Mouse (Mus musculus) kidney, postnatal 10 days (tissue): Measurements from ENCODE around the gene Dpp8.
A peak's percentile ranks its signal among the peaks of the same experiment; 100 is the strongest.
"Not testable (repeated sequence)": the region's sequence is repeated elsewhere in the genome, so short reads cannot be mapped to it uniquely, and the experiment has no call there.

Experiments
- DNase-seq: peaks from one replicate; pipeline ENCODE4 v3.0.0; 2021; ENCODE audit warnings: mixed read lengths

Gene Dpp8

DNA sequence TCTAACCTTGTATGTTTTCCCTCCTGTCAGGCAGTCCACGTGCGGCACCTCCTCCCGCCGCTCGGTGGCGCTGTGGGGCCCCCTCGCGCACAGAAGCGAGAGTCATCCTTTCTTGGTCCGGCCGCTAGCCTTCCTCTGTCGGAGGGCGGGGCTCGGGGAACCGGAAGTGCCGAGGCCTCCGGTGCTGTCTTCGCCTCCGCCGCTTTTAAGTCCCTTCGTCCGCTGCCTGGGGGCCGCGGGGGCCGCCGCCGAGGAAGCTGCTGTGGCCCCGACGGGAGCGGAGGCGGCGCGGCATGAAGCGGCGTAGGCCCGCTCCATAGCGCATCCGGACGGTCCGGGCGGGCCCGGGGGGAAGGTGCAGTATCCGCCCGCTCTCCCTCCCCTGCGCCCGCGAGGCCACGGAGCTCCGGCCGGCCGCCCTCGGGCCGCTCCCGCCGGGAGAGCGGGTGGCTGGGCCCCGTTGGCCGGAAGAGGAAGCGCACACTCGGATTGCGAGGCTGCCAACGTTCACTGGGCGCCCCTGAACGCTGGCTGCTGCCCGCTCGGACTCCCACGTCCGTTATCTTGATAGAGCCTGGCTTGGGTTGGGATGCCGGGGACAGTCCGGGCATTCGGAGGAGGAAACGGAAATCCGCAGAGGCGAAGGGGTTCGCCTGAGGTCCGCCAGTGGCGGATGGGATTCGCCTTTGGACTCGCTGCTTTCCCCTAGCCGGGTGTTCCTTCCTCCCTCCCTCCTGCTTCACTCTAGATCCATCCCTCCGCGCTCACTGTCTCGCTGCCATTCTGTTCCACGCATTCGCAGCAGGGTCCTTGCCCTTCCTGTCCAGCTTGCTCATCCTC lies at the start of gene Dpp8:
Dpp8 (plus strand) TSS at position 146 of the 840 bp plus-strand sequence.
- peak; percentile 97 for DNase-seq

GRCm38 (mm10) chr9:64985037-64985794 lies 47.0 kb upstream of the Dpp8 start:
- no peak for DNase-seq

DNA sequence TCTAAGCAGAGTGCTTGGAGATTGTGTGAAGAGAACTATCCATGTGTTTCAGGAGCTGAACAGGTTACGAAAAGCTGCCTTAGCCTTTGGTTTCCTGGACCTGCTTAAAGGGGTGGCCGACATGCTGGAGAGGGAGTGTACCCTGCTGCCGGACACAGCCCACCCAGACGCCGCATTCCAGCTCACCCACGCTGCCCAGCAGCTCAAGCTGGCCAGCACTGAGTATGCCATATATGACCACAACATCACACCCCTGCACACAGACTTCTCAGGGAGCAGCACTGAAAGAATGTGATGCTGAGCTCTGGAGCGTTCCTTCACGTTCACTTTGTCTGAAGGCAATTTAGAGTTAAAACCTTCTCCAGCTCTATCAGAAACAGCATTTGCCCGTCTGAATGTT lies 46.4 kb upstream of the Dpp8 start:
- DNase-seq, result no peak

- DNase-seq, result no peak
Observed at GRCm38 (mm10) chr9:64987651-64988050, 44.6 kb upstream of the Dpp8 start.

DNA sequence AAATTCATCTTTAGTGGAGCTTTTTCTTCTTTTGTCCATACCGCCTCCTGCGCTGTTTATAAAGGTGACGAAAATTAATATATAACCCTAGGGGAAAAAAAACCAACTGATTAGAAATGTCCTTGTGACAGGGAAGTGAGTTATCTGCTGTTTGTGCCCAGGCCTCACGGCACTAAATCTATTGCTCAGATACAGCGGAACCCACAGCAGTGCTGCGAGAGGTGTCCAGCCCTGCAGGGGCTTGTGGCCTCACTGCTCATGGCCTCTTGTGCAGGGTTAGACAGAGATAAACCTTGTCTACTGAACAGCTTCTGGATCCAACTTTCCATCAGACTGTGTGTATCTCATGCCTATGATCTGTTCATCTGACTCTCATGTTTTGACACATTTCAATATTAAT lies 43.8 kb upstream of the Dpp8 start:
- no peak for DNase-seq

GRCm38 (mm10) chr9:64990291-64990690 lies 41.9 kb upstream of the Dpp8 start:
- DNase-seq, result no peak

DNA sequence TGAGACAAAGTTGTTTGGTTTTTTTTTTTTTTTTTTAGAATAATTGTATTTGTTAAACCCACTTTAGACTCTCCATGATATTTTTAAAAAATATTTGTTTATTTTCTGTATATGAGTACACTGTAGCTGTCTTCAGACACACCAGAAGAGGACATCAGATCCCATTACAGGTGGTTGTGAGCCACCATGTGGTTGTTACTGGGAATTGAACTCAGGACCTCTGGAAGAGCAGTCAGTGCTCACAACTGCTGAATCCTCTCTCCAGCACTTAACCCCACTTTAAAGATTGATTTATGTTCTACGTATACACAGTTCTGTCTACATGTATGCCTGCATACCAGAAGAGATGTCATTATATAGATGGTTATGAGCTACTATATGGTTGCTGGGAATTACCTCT lies 36.8 kb upstream of the Dpp8 start:
- DNase-seq, result not testable (repeated sequence)

DNA sequence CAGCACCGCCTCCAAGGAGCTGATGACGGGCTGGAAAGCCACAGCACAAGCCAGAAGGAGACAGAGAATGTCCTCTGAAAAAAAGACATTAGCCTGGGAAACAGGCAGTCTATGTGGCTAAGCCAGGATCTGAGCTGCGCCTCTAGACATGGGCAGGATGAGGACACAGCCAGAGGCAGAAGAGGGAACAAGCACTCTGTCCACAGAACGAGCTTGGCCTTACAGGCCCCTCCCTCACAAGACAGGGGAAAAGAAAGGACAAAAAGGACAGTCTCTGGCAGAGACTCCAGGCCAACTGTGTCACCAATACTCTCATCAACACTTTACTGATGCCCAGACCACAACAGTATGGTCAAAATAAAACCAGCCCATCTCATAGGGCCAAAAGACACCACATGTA lies 30.7 kb upstream of the Dpp8 start:
- no peak for DNase-seq

GRCm38 (mm10) chr9:65005737-65006136 lies 26.5 kb upstream of the Dpp8 start:
- DNase-seq, result no peak

GRCm38 (mm10) chr9:65010632-65011031 lies 21.6 kb upstream of the Dpp8 start:
- no peak for DNase-seq

- DNase-seq, result peak; percentile 55
Observed at GRCm38 (mm10) chr9:65011304-65011703, 20.9 kb upstream of the Dpp8 start.

GRCm38 (mm10) chr9:65015461-65016222 lies 16.6 kb upstream of the Dpp8 start:
- no peak for DNase-seq

DNA sequence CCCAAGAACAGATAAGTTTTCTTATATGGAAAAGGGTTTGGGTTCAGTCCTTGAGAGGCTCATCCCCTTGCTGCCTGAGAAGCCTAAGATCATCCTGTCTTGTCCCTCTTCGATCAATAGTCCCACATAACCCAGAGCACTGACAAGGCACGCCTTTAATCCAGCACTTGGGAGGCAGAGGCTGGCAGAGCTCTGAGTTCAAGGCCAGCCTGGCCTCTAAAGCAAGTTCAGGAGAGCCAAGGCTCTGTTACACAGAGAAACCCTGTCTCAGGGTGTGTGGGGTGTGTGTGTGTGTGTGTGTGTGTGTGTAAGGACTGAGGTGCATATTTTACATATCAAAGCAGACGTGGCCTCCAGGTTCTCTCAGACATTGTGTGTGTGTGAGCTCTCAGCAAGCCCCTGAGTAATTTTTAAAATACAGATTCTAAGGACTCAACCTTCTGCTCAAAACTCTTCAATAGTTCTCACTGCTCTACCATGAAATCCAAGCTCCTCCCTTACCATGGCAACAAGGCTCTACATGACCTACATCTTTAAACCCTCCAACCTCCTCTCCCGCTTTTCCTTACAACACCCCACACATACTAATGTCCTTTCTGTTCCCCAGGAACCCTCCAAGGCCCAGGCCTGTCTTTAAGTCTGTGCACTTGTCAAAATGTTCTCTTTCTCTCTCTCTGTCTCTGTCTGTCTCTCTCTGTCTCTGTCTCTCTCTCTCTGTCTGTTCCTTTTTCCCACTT lies 15.8 kb upstream of the Dpp8 start:
- DNase-seq, result no peak

DNA sequence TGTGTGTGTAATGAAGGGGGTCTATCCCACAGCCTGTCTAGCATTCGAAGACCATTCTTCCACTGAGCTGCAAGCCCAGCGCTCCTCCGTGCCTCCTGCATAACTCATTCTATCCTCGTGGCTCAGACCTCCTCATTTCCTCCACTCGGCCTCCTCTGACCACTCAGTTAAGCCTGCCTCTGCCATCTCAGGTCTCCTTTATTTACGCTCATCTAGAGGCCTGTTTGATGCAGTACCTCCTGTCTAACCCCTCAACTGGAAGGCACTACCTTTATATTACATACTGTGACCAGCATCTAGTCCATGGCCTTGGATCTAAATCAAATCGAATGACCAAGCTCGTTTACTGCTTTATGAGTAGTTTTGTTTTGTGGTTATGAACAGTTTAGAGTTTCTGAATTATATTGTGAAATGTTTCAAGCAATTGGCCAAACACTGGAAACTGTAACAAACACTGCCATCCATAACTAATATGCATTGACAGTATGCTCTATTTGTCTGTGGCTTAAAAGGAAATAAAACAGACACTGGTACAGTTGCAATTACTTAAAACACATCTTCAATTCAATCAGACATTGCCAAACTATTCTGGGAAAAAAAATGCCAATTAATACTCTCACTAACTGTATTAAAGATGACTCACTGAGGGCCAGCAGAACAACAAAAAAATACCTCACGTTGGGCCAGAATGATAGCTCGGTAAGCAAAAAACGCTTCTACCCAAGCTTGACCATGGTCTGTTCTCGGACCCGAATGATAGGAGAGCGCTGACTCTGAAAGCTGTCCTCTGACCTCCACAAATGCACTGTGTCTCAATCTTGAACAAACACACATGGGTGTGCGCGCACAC lies 15.0 kb upstream of the Dpp8 start:
- DNase-seq, result no peak

DNA sequence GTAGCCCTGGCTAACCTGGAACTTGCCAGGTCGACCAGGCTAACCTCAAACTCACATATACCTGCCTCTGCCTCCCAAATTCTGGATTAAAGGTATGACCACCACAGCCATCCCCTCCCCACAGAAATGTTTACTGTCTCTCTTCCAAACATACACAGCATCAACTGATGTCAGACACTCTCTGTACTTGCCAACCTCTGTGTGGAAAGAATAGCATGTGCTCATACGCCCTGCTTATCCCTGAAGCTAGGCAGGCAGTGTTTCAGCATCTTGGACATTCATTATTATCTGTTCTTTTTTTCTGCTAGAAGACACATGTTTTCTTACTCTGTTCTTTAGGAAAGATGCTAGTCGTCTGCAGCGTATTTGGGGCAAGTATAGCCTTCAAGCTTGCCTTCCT lies 14.3 kb upstream of the Dpp8 start:
- no peak for DNase-seq

- no peak for DNase-seq
Observed at GRCm38 (mm10) chr9:65018588-65019121, 13.6 kb upstream of the Dpp8 start.

- DNase-seq, result no peak
Observed at GRCm38 (mm10) chr9:65019146-65019545, 13.1 kb upstream of the Dpp8 start.

- DNase-seq, result no peak
Observed at GRCm38 (mm10) chr9:65020128-65020527, 12.1 kb upstream of the Dpp8 start.

- peak; percentile 94 for DNase-seq
Observed at GRCm38 (mm10) chr9:65020991-65021886, 11.0 kb upstream of the Dpp8 start, which contains the start of gene Hacd3. Hacd3 (minus strand) TSS chr9:65021693.

DNA sequence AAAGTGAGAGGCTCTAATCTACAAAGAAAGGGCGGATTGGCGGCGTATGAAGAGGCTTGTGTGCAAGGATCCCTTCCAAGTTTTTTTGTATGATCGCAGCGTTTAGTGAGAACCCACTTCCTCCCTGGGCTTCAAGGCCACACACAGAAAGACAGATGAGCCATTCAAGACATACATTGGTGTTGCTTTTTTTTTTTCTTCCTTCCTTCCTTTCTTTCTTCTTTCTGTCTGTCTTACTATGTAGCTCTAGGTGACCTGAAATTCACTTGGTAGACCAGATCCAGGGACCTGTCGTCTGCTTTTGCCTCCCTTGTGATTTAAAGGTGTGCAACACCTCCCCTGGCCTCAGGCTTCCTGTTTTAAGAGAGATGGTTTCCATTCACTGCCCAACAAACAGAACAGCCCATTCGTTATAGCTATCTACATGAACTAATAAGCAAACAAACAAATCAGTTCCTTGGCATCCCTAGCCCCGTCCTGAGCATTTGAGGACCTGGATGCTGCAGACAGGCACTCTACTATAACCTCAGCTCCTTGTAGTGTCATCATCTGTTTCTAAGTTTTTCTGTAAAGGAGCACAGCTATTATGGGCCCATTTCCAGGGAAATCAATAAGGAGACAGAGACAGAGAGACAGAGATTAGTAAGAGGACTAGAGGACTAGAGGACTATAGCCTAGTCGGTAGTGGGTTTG lies 10.2 kb upstream of the Dpp8 start:
- DNase-seq, result no peak
